Mouse (Mus musculus) gastrocnemius, adult 2 months (tissue): ENCODE measurements around the gene Bcl2l15. TPM values are rescaled to one million over a fixed set of nuclear protein-coding genes. Genes with fewer than 3 reads are reported as not detected.
"Not testable (repeated sequence)": the region's sequence is repeated elsewhere in the genome, so short reads cannot be mapped to it uniquely, and the experiment has no call there.

Source experiments
- DNase-seq: peaks from one replicate; pipeline ENCODE4 v3.0.0; 2022
- H3K27ac ChIP-seq: fragments of 200-600 bp; 2 replicates; pipeline ENCODE4 v1.8.1; 2022; ENCODE audit warnings: mild to moderate bottlenecking
- H3K4me3 ChIP-seq: fragments of 200-600 bp; 2 replicates; pipeline ENCODE4 v1.8.1; 2022; ENCODE audit warnings: mild to moderate bottlenecking, moderate library complexity
- CTCF ChIP-seq: fragments of 200-600 bp; IDR thresholded peaks from 2 replicates; pipeline ENCODE4 v1.8.1; 2022; ENCODE audit warnings: antibody characterized with exemption, mild to moderate bottlenecking, moderate library complexity
- intact Hi-C: fragments of 180-260 bp; cut with DNase I; formaldehyde crosslinking; loops from one replicate; pipeline ENCODE4 v1.15.1; 2025
- total RNA-seq, 2 experiments: library from RNA; stranded (reverse); gene quantifications; 2 replicates each; pipeline ENCODE4 v1.2.3; 2021

Bcl2l15 gene
- total RNA-seq, 2 experiments from 2014 or later = 0.23 to 0.73 TPM

GRCm38 (mm10) chr3:103835951-103836310 lies 3.5 kb downstream of the Bcl2l15 start:
- intact Hi-C loops = no loop called here
- TF ChIP-seq CTCF = no peak
- H3K4me3 ChIP-seq = no peak overlapping the region
- no peak for DNase-seq
- no peak overlapping the region for H3K27ac ChIP-seq

- intact Hi-C loops = no loop called here
- no peak for DNase-seq
Measured at GRCm38 (mm10) chr3:103836453-103836852, 4.1 kb downstream of the Bcl2l15 start.

GRCm38 (mm10) chr3:103839711-103840110 lies 7.3 kb downstream of the Bcl2l15 start:
- Histone ChIP-seq H3K4me3 (no peak overlapping the region), H3K27ac (no peak overlapping the region)
- no peak for DNase-seq
- no peak for TF ChIP-seq CTCF
- intact Hi-C loops = no loop called here

More at GRCm38 (mm10) chr3:103836453-103836852, 4.1 kb downstream of the Bcl2l15 start:
- TF ChIP-seq CTCF = no peak
- Histone ChIP-seq H3K4me3 (no peak overlapping the region), H3K27ac (no peak overlapping the region)

GRCm38 (mm10) chr3:103840195-103840594 lies 7.8 kb downstream of the Bcl2l15 start:
- H3K27ac ChIP-seq, DNase-seq, H3K4me3 ChIP-seq, intact Hi-C loops: not testable (repeated sequence)

- H3K27ac ChIP-seq, H3K4me3 ChIP-seq, DNase-seq, intact Hi-C loops: not testable (repeated sequence)
Measured at GRCm38 (mm10) chr3:103840946-103841345, 8.5 kb downstream of the Bcl2l15 start.

GRCm38 (mm10) chr3:103850644-103851363 lies 18.4 kb downstream of the Bcl2l15 start:
- DNase-seq = no peak
- no peak for TF ChIP-seq CTCF
- Histone ChIP-seq H3K27ac (no peak overlapping the region), H3K4me3 (no peak overlapping the region)
- intact Hi-C loops = no loop called here

GRCm38 (mm10) chr3:103851481-103851880 lies 19.1 kb downstream of the Bcl2l15 start:
- TF ChIP-seq CTCF = no peak
- intact Hi-C loops = no loop called here
- H3K4me3 ChIP-seq = no peak overlapping the region
- no peak for DNase-seq
- H3K27ac ChIP-seq = no peak overlapping the region

- intact Hi-C loops = no loop called here
- DNase-seq = no peak
- Histone ChIP-seq H3K27ac (no peak overlapping the region), H3K4me3 (no peak overlapping the region)
- no peak for TF ChIP-seq CTCF
Measured at GRCm38 (mm10) chr3:103851882-103852281, 19.5 kb downstream of the Bcl2l15 start.

GRCm38 (mm10) chr3:103852565-103853299 lies 20.3 kb downstream of the Bcl2l15 start:
- Histone ChIP-seq H3K27ac (no peak overlapping the region), H3K4me3 (no peak overlapping the region)
- peak; percentile 32 for DNase-seq
- peak; percentile 53 for TF ChIP-seq CTCF
- intact Hi-C loops = no loop called here

- TF ChIP-seq CTCF = no peak
- Histone ChIP-seq H3K4me3 (no peak overlapping the region), H3K27ac (no peak overlapping the region)
- DNase-seq = peak; percentile 22
- intact Hi-C loops = no loop called here
Measured at GRCm38 (mm10) chr3:103853804-103854203, 21.4 kb downstream of the Bcl2l15 start.

- no peak for TF ChIP-seq CTCF
- no peak for DNase-seq
- Histone ChIP-seq H3K27ac (no peak overlapping the region), H3K4me3 (no peak overlapping the region)
- intact Hi-C loops = no loop called here
Measured at GRCm38 (mm10) chr3:103857036-103857805, 24.8 kb downstream of the Bcl2l15 start.

- no peak overlapping the region for H3K4me3 ChIP-seq
- no peak for DNase-seq
- H3K27ac ChIP-seq = no peak overlapping the region
- intact Hi-C loops = no loop called here
- no peak for TF ChIP-seq CTCF
Measured at GRCm38 (mm10) chr3:103857977-103858563, 25.7 kb downstream of the Bcl2l15 start.
